Mouse (Mus musculus) forebrain, embryonic 11.5 days (tissue): ENCODE data around the gene Mlxipl. TPM values are rescaled to one million over a fixed set of nuclear protein-coding genes. Genes with fewer than 3 reads are reported as not detected.
A peak's percentile ranks its signal among the peaks of the same experiment; 100 is the strongest.

Experiments
- ATAC-seq: fragments of 200-750 bp; cut with Nextera tagmentation; replicated peaks from 2 replicates; pipeline ENCODE4 v1.8.0; 2017; ENCODE audit warnings: moderate TSS enrichment; ENCODE audit not compliant: low FRiP score
- DNase-seq: peaks from one replicate; pipeline ENCODE4 v3.0.0-alpha.2; 2017; ENCODE audit warnings: low spot score
- H3K27ac ChIP-seq: fragments of 300-500 bp; sonication (generic); 2 replicates; pipeline ENCODE4 v1.5.1; 2014; ENCODE audit warnings: low read depth, low read length
- H3K27me3 ChIP-seq: fragments of 300-500 bp; sonication (generic); 2 replicates; pipeline ENCODE4 v1.6.1; 2014; ENCODE audit warnings: mild to moderate bottlenecking, low read length, mixed read lengths; ENCODE audit not compliant: control insufficient read depth, insufficient read depth
- H3K36me3 ChIP-seq: fragments of 300-500 bp; sonication (generic); 2 replicates; pipeline ENCODE4 v1.6.1; 2014; ENCODE audit warnings: mild to moderate bottlenecking, low read length, moderate library complexity, mixed read lengths; ENCODE audit not compliant: control insufficient read depth, insufficient read depth
- H3K4me1 ChIP-seq: fragments of 300-500 bp; sonication (generic); replicated peaks from 2 replicates; pipeline ENCODE4 v1.6.1; 2014; ENCODE audit warnings: low read length, mixed read lengths; ENCODE audit not compliant: control insufficient read depth, insufficient read depth
- H3K4me2 ChIP-seq: fragments of 300-500 bp; sonication (generic); 2 replicates; pipeline ENCODE4 v1.6.1; 2014; ENCODE audit warnings: low read depth, mild to moderate bottlenecking, low read length, moderate library complexity, mixed read lengths; ENCODE audit not compliant: severe bottlenecking
- H3K4me3 ChIP-seq: fragments of 300-500 bp; sonication (generic); 2 replicates; pipeline ENCODE4 v1.5.1; 2014; ENCODE audit warnings: low read depth, low read length
- H3K9ac ChIP-seq: fragments of 300-500 bp; sonication (generic); 2 replicates; pipeline ENCODE4 v1.6.1; 2014; ENCODE audit warnings: low read length
- H3K9me3 ChIP-seq: fragments of 300-500 bp; sonication (generic); 2 replicates; pipeline ENCODE4 v1.6.1; 2016; ENCODE audit warnings: low read length, mixed read lengths; ENCODE audit not compliant: control insufficient read depth
- WGBS: fragments of 180-500 bp; shearing (Covaris S2); extraction: QIAGEN DNeasy Blood & Tissue Kit; methylation state at CpG from one replicate; pipeline ENCODE4 v1.1.7; 2014; 5-methylcytosine and 5-hydroxymethylcytosine counted together
- polyA plus RNA-seq: library from polyadenylated mRNA; unstranded; fragments of >200 nt; fragmentation: Nextera tagmentation; extraction: Ambion mirVana; gene quantifications from 2 replicates; pipeline ENCODE4 v1.2.1, GENCODE M21; 2014

Mlxipl gene
- polyA plus RNA-seq, 1 experiment from 2014 or later: 2.4 TPM

DNA sequence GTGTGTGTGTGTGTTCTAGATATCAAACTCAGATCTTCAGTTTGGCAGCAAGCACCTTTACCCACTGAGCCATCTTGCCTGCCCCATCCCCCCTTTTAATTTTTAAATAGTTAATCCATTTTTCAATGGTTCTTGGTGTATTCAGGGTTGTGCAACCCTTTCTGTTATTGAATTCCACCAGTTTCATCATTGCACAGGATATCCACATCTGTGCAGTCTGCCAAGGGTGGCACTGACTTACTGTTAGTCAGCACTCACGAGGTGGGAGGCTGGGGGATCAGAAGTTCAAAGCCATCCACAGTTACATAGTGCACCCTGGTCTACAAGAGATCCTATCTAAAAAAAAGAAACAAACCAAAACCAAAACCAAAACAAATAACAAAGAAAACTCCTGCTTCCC lies 11.3 kb downstream of the Mlxipl start:
- no peak overlapping the region for H3K27ac ChIP-seq
- H3K9ac ChIP-seq: no peak overlapping the region
- DNase-seq: no peak
- 80% methylated on average over 1 of the region's 1 CpGs for WGBS
- no peaks in the 10 kb centered on the region for H3K4me1 ChIP-seq
- H3K4me3 ChIP-seq: no peak overlapping the region
- peaks cover 3% of the 10 kb centered on the region; the same call in 1 of the 2 replicates for H3K27me3 ChIP-seq
- H3K4me2 ChIP-seq: no peak overlapping the region
- no peak for ATAC-seq
- H3K36me3 ChIP-seq: no peaks in the 10 kb centered on the region
- H3K9me3 ChIP-seq: no peaks in the 10 kb centered on the region

DNA sequence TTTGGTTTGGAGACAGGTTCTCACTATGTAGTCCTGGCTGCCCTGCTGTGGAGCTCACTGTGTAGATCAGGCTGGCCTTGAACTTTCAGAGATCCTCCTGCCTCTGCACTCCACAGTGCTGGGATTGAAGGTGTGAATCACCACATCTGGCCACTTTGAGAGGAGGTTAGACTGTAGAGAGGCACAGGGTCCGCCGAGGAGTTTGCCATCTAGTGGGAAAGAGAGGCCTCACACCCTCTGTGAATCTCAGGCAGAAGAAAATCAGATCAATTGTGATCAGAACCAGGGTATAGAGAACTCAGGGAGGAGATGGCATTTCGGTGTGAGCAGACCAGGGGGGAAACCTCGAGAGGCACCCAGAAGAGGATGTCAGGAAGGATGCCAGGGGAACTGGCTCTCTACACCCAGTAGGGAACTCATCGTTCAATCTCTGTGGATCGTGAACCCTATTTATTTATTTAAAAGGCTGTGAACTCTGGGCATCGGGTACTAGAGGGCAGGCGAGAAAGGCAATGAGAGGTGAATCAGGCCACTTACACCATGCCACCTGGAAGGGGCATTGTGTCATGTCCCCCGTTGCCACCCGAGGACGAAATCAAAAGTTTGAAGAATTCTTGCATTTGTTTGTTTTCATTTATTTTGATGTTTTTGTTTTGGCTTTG lies 14.4 kb downstream of the Mlxipl start:
- WGBS: 67% methylated on average over 11 of the region's 11 CpGs
- H3K27me3 ChIP-seq: peaks cover 29% of the 10 kb centered on the region
- no peak overlapping the region for H3K9ac ChIP-seq
- no peak overlapping the region for H3K4me3 ChIP-seq
- H3K4me2 ChIP-seq: no peak overlapping the region
- H3K36me3 ChIP-seq: no peaks in the 10 kb centered on the region
- H3K9me3 ChIP-seq: no peaks in the 10 kb centered on the region
- no peak for ATAC-seq
- H3K4me1 ChIP-seq: peaks cover 8% of the 10 kb centered on the region; the same call in 1 of the 2 replicates
- H3K27ac ChIP-seq: no peak overlapping the region
- DNase-seq: no peak

- no peak overlapping the region for H3K27ac ChIP-seq
- WGBS: under 1% methylated on average over 42 of the region's 48 CpGs
- H3K9ac ChIP-seq: peak overlapping the region; percentile 52
- peaks cover 8% of the 10 kb centered on the region; the same call in 1 of the 2 replicates for H3K4me1 ChIP-seq
- ATAC-seq (peak; percentile 90), DNase-seq (peak; percentile 89)
- H3K4me3 ChIP-seq: peak overlapping the region; percentile 46
- peak overlapping the region; percentile 88 for H3K4me2 ChIP-seq
- no peaks in the 10 kb centered on the region for H3K9me3 ChIP-seq
- H3K27me3 ChIP-seq: peaks cover 30% of the 10 kb centered on the region
- no peaks in the 10 kb centered on the region for H3K36me3 ChIP-seq
Observed at GRCm38 (mm10) chr5:135106758-135107256, 17.1 kb downstream of the Mlxipl start.

- Histone ChIP-seq H3K4me2 (peak overlapping the region; percentile 88), H3K27ac (no peak overlapping the region), H3K9ac (peak overlapping the region; percentile 52), H3K27me3 (peaks cover 30% of the 10 kb centered on the region), H3K9me3 (no peaks in the 10 kb centered on the region), H3K4me3 (peak overlapping the region; percentile 46), H3K36me3 (no peaks in the 10 kb centered on the region), H3K4me1 (peaks cover 8% of the 10 kb centered on the region; the same call in 1 of the 2 replicates)
- ATAC-seq: 0 out of 2 replicates have a peak, but pooled peaks have one; percentile 15
- peak; percentile 74 for DNase-seq
- WGBS: 13% methylated on average over 40 of the region's 40 CpGs
Observed at GRCm38 (mm10) chr5:135107521-135108501, 18.1 kb downstream of the Mlxipl start.

DNA sequence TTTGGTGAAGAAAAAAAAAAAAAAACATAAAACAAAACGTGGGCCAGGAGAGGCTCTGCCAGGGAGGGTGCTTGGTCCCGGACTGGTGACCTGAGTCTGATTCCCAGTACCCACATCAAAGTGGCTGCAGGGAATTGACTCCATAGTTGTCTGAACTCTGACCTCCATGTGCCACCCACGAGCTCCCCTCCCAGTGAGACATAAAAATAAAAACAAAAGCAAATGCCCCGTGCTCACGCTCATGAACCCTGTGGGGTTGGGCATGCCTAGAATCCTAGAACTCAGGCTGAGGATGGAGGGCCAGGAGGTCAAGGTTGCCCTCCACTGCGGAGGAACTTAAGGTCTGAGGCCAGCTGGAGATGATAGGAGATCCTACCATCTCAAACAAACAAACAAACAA lies 19.3 kb downstream of the Mlxipl start:
- no peak overlapping the region for H3K4me3 ChIP-seq
- 61% methylated on average over 6 of the region's 6 CpGs for WGBS
- no peak overlapping the region for H3K9ac ChIP-seq
- H3K4me2 ChIP-seq: no peak overlapping the region
- peaks cover 30% of the 10 kb centered on the region for H3K27me3 ChIP-seq
- H3K4me1 ChIP-seq: peaks cover 8% of the 10 kb centered on the region; the same call in 1 of the 2 replicates
- H3K27ac ChIP-seq: no peak overlapping the region
- DNase-seq (no peak), ATAC-seq (no peak)
- H3K36me3 ChIP-seq: no peaks in the 10 kb centered on the region
- no peaks in the 10 kb centered on the region for H3K9me3 ChIP-seq

GRCm38 (mm10) chr5:135109426-135109825 lies 19.7 kb downstream of the Mlxipl start:
- H3K4me3 ChIP-seq: no peak overlapping the region
- 88% methylated on average over 3 of the region's 3 CpGs for WGBS

GRCm38 (mm10) chr5:135109976-135110375 lies 20.3 kb downstream of the Mlxipl start:
- ATAC-seq (no peak), DNase-seq (no peak)
- H3K27ac ChIP-seq: no peak overlapping the region
- no peak overlapping the region for H3K9ac ChIP-seq
- no peaks in the 10 kb centered on the region for H3K36me3 ChIP-seq
- H3K27me3 ChIP-seq: peaks cover 30% of the 10 kb centered on the region
- no peak overlapping the region for H3K4me2 ChIP-seq
- 70% methylated on average over 6 of the region's 6 CpGs for WGBS
- H3K4me1 ChIP-seq: peaks cover 8% of the 10 kb centered on the region; the same call in 1 of the 2 replicates
- no peaks in the 10 kb centered on the region for H3K9me3 ChIP-seq
- H3K4me3 ChIP-seq: no peak overlapping the region

More at GRCm38 (mm10) chr5:135109426-135109825, 19.7 kb downstream of the Mlxipl start:
- ATAC-seq: no peak
- no peaks in the 10 kb centered on the region for H3K36me3 ChIP-seq
- H3K4me2 ChIP-seq: no peak overlapping the region
- H3K9ac ChIP-seq: no peak overlapping the region
- peaks cover 30% of the 10 kb centered on the region for H3K27me3 ChIP-seq
- H3K4me1 ChIP-seq: peaks cover 8% of the 10 kb centered on the region; the same call in 1 of the 2 replicates
- no peaks in the 10 kb centered on the region for H3K9me3 ChIP-seq
- no peak for DNase-seq
- H3K27ac ChIP-seq: no peak overlapping the region

DNA sequence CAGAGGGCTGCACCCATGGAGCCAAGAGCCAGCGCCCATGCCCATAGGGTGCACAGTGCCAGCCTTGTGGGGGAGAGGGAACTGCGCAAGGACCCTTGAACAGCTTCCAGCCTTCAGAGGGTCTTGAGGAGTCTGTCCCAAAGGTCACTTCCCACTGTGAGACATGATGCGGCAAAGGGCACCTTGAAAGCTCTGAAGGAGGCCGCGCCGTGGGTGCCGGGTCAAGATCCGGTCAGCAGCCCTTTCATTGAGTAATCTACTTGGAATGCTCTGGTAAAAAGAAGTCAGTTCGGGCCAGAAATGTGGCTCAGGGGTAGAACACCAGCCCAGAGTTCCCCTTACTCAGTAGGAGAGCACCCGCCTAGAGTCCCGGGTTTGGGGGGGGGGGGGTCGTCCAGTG lies 24.1 kb downstream of the Mlxipl start:
- Histone ChIP-seq H3K9me3 (no peaks in the 10 kb centered on the region), H3K4me2 (no peak overlapping the region), H3K36me3 (no peaks in the 10 kb centered on the region), H3K27ac (no peak overlapping the region), H3K27me3 (peaks cover 5% of the 10 kb centered on the region), H3K4me3 (no peak overlapping the region), H3K9ac (no peak overlapping the region), H3K4me1 (no peaks in the 10 kb centered on the region)
- ATAC-seq (no peak), DNase-seq (no peak)
- WGBS: 85% methylated on average over 12 of the region's 12 CpGs
